Mouse (Mus musculus) WW6 (cell line): ENCODE results near the gene Myadml2.

Experiments used
- DNase-seq: peaks from one replicate; pipeline ENCODE4 v3.0.0-alpha.2; 2013; ENCODE audit warnings: low read depth, low spot score

Myadml2 gene

DNA sequence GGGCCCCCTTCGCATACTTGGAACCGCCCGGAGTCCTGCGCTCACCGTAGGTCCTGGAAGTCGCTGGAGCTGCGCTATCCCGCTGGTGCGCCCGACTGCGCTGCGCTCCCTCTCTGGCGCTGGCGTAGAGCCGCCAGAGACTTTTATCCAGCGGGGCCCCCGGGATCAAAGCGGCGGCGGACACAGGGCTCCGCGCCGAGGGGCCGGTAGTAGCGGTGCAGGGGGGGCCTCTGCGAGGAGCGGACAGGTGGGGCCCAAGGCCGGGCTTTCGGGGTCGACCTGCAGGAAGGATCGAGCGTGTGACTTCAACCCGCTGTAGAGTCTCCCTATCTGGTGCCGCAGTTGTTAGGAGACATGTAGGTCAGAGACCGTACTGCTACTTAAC is 13.1 kb upstream of the Myadml2 start, which contains the start of gene Notum:
Gene Notum (minus strand): TSS at position 100 of the 385 bp plus-strand sequence.
- DNase-seq, result no peak

DNA sequence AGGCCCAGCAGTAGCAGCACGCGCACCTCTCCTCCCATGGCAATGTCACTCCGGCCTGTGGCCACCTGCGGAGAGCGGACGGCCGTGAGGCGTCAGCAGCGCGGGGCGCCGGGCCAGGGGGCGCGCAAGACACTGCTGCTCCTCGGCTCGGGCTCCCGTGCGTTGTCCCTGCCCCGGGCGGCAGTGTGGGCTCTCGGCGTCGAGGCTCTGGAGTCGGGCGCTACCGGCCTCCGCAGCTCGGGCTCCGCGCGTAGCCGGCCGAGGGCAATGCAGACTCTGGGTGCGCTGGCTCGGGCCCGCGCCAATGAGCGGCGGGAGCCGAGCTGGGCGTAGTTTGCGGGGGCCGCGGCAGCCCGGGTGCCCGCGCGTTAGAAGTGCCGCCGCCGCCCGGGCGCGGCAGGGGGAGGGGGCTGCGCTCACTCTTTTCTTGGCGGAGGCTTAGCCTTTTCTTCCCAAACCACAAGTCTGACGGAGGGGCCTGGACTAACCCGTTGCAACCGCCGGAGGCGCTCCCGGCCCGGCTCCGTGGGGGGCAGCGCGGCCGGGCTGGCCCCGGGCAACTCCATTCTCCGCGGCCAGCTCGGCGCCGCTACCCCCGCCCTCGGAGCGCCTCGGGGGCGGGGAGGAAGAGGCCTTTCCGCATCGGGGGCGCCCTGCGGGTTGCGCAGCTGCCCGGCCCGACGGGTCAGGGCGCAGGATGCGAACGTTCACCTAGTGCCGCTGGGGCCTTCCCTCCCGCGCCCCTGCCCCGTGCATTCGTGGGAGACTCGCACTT is 12.5 kb upstream of the Myadml2 start:
- DNase-seq, result no peak

DNA sequence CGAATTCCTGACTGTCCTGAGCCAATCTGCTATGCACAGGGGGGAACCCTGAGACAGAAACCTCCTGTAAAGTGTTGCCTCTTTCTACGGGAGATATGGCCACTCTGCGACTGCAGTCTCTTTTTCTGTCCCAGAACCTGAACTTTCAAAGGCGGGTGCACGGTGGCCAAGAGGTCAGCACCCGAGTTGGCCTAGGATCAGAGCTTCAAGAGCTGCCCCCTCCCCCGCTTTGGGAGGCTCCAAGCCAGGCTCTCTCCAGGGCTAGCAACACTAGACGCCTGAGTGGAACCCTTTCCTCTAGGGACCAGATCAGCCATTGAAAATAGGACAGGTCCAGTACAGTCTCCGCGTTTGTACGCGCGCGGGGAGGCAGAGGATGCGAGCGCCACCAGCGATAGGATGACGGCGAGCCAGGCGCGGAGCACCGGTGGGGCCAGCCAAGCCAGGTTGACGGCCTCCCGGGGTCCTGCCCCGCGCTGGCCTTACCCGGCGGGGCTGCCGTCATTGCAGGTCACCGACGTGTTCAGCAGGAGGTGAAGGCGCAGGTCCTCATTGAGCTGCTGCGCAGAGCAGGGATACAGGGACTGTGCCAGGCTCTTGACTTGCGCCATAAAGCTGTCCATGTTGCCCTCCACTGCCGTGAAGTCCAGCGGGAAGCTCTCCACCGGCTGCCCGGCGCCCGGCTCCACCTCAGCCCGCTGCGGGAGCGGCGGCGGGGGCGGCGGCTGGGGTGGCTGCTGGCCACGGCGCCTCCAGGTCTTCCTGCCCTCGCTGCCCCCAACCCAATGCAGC is 11.7 kb upstream of the Myadml2 start:
- DNase-seq, result no peak

DNA sequence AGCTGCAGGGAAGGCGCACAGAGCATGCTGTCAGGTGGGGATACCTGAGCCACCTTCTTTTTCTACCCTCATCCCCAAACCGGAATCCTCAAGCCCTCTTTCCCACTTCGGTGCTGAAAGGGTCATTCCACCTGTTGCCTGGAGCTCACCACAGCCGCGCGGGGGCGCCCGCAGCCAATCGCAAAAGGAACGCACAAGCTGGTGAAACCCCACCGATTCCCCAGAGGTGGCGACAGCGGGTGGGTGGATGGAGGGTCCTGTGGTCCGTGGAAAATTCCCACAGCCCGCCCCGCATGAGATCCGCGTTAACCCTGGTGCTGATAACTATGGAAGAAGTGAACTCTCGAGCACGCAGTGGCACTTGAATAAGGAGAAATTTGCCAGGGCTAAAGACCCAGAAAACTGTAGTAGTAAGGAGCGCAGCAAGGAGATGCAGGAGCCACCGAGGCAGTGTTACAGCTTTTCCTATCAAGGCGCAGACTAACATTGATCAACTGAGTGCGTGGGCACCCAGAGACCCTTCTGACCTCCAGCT is 11.0 kb upstream of the Myadml2 start:
- DNase-seq, result peak; percentile 86

DNA sequence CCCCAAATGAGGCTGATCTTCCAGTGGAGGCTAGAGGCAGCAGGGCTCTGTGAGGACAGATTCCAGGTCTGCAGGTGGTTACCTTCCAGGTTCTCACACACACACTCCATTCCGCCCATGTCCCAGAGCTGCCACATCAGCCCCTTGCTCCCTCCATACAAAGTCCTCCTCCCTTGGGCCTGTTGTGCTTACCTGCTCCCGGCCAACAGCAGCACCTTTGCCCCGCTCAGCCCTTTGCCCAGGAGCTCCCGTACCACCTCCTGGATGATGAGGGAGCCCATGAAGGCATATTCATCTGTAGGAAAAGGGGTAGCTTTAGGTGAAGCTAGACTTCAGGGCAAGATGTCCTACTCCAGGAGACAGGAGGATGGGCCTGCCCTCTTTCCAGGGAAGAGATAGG is 9.3 kb upstream of the Myadml2 start:
- DNase-seq, result no peak

DNA sequence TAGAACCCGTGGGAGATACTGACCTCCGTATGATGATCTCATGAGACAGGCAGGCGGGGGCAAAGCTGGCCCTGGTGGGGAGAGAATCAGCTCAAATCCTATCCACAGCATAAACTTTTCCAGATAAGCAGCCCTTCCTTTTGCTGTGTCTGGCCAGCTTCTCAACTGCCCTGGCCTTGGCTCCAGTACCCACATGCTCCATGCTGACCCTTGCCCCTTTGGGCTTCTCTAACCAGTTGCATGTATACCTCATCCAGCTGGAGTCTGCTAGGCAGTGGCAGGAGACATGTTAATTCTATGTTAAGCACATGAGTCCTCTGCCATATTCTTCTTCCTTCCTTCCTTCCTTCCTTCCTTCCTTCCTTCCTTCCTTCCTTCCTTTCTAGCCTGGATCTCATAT is 6.8 kb upstream of the Myadml2 start:
- DNase-seq, result no peak

DNA sequence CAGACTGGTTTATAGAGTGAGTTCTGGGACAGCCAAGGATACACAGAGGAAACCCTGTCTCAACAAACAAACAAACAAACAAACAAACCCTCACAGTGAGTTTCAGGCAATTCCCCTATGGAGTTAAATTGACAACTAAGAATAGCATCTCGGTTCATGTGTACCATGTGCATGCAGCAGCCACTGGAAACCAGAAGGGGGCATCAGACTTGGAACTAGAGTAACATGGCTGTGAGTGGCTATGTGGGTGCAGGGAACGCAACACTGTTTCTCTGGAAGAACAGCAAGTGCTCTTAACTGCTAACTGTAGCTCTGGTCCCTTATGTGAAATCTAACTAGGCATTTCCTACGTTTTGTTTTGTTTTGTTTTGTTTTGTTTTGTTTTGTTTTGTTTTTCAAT is 3.9 kb upstream of the Myadml2 start:
- no peak for DNase-seq

DNA sequence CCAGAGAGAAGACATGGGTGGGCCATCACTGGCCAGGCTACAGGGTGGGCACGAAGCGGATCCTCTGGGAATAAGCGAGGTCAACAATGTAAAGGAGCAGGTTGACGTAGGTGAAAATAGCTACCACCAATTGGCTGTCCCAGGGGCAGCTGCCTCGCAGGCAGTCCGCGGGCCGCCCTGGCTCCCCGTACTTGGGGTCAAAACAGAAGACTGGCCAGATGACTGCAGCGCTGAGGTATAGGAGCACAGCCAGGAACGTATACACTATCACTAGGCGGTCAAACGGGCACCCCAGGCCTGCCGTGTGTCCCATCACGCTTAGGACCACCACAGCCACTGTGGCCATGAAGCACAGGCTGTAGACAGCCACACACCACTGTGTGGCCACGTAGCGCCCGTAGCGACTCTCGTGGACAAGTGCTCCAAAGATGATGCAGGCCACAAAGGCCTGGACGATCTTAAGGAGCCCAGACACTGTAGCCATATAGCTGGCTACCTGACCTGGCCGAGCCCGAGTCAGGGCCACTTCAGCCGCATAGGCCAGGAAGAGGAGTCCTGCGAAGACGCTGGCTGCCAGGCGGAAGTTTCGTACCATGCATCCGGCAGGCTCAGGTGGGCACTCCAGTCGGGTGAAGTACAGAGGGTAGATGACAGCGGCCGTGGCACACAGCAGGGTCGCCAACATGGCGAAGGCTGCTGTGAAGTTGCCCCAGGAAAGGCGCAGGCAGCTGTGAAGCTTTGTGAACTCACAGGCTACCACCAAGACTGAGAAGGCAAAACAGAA is 719 bp downstream of the Myadml2 start:
- DNase-seq, result no peak

DNA sequence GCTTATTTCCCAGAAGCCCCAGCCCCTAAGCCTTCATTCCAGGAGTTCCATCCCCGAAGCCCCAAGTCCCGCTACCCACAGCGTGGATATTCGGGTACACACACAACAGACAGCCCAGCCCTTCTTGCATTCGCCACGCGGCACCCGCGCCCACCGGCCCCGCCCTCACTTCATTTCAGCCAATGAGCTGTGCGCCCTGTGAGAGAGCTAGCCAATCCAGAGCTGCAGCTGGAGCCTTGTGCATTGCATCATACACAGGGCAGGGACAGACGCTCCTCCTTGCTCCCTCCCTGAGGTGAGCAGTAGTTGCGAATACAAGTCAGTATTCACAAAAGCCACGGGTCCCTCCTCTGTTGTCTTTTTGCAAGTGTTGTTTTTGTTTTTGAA is 4.4 kb downstream of the Myadml2 start, which contains the start of gene Pycr1:
Gene Pycr1 (minus strand): TSS at position 169 of the 387 bp plus-strand sequence.
- DNase-seq, result peak; percentile 90

DNA sequence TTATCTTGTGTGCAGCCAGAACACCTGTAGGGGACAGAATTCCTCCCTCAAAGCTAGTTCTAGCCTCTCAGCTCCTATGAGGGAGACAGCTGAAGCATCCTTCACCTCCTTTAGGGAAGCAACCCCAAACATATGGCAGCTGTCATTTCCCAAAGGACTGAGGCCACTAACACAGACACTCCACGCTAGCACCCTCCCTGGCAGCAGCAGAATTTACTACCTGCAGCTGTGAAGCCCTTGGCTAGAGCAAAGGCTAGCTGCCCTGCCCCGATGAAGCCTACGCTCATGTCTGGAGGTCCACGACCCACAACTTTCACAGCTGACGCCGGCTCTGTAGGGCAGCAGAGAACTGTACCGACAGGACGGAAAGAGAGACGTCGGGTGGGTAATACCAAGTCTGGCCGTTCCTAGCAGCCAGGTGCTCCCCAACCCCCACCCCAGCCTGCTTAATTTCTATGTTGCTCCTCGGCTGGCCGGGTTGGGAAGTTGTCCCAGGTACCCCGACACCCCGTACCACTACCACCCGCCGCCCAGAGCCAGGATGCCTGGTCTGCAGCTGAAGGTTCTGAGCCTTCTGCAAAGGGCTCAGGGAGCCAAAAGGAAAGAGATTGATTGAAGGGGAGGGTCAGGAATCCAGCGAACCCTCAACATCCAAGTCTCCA is 4.9 kb downstream of the Myadml2 start:
- no peak for DNase-seq

DNA sequence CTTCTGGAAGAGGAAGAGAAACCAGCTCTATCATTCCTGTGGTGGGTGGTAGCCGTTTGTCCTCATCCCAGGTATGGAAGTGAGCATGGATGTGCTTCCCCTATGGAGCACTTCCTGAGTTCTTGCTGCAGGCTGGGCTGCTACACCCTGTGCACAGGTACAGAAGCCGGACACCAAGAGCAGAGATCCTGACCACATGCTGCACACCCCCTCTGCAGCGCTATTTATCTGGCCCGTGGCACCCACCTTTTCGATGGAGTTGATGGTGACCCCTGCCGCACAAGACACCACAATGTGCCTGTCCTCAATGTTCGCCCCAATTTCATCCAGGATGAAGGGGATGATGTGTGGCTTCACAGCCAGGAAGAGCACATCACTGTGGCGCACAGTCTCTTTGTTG is 6.1 kb downstream of the Myadml2 start:
- DNase-seq, result no peak

DNA sequence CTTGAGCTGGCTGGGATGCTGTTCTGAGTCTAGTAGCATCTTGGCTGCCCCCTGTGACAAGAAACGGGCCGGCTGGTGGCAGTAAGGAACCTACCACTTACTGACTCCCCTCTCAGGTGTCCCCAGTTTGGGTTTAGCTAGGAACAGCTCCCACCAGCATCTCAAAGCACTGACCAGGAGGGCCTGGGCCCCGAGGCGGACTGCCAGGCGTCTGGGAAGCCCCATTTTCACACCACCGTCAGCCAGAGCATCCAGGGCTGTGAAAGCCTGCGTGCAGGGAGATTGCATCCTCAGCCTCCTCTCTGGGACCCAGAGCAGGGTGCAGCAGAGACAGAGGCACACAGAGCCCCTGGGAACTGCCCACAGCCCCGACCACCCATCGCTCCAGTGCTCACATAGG is 6.7 kb downstream of the Myadml2 start:
- no peak for DNase-seq

DNA sequence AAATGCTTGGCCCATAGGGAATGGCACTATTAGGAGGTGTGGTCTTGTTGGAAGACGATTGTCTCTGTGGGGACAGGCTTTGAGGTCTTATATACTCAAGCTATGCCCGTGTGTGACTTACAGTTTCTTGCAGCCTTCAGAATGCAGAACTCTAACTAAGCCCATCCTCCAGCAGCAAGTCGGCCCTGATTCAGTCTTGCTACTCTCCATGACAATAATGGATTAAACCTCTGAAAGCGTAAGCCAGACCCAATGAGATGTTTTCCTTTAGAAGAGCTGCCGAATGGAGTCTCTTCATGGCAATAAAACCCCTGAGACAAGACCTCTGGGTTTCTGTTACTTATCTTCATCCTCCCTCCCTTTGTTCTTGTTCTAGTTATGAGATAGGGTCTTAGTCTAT is 13.1 kb downstream of the Myadml2 start:
- DNase-seq, result no peak

DNA sequence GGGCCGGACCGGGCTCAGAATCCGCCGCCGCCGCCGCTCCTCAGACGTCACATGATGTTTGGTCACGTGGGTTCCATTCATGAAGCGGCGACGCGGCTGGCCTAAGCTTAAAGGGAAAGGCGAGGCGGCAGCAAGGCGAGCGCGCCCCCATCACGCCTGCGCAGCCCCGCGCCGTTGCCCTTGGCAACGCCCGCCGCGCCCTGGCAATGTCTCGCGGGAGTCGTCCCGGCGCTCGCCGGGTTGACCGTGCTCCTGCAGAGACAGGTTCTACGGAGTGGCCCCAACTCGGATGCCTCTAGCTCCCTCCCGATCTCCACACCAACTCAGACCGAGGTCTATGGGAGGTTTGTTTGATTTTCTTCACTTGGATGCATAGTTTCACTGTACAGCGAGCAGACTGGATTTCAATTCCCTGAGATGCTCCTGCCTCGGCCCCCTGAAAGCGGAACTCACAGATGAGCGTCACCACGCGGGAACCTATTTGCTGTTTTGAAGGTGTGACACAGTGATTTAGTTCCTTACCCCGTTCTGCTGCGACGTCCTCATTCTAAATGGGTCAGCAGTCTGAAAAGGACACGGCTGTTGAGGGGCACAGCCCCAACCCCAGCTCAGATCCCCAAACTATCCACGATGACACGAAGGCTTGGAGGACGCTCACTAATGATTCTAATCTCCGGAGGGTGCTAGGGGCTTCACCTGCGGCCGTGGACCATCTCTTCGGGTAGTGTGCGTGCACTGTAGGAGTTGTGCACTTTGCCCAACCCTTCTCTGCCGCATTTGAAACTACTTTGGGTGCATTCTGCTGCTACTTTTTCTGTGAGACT is 14.2 kb downstream of the Myadml2 start, which contains the start of gene Mafg:
Gene Mafg (minus strand): TSS at position 81 of the 824 bp plus-strand sequence.
- DNase-seq, result peak; percentile 98

DNA sequence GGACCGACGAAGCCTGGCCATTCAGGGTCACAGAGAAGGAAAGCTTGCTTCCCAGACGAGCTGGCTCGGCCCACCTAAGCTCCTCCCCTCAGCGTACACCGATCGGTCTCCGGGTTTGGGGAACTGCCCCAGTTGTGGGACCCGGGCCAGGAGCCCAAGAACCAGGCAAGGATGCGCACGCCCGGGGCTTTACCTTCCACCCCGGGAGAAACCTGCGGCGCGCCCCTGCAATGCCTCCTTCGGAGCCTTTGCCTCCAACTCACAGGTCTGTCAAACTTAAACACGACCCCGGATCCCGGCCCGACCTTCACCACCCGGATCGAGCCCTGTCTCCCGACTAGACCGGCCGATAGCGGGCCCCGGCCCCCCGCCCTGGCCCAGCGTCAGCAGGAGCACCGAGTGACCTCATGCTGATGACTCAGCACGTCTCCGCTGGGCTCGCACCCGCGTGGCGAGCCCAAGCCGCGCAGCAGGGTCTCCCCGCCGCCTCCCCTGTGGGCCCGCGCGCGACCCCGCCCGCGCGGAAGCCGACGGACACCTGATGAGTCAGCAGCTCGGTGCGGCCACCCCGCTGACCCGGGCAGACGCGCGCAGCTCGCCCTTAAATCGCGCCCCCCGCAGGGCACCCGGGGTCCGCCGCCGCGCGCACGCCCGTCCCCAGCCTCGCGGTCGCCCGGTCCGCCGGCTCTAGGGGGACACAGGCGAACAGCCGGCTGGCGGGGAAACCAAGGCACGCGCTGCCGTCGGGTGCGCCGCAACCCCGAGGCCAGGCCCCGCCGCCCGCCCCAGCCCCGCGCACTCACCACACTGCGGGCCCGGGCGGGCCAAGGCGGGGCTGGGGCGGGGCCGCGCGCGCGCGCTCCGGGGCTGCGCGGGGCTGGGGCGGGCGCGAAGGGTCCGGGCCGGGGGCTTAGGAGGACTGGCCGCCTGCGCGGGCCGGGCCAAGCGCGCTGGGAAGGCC is 15.1 kb downstream of the Myadml2 start:
- DNase-seq, result no peak

DNA sequence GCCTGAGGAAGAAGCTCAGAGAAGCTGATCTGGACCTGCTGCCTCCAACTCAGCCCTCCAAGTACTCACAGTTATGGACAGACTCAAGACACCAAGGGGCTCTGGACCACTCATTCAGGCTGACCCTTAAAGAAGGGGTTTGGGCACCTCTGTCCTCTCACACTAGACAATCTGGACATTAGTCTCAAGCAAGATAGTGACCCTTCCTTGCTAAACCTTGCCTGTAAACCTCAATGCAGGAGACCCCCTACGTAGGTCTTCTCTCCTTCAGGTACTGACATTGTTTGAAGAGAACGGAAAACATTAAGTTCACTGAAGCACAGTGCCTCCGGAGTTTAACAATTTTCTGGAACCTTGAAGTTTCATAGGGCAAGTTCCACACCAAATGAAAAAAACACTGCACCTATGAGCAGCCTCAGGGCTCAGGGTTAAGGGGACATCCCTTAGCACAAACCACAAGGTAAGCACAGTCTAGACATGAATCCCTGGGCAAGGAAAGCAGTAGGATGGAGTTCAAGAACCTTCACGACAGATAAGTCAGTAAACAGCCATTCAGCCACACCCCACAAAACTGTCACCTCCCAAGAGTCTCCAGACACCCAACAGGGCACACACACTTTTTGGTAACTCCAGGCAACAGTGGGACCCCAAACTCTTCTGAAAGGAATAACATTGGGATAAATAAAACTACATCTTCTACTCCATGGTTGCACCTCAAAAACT is 16.1 kb downstream of the Myadml2 start:
- DNase-seq, result no peak

DNA sequence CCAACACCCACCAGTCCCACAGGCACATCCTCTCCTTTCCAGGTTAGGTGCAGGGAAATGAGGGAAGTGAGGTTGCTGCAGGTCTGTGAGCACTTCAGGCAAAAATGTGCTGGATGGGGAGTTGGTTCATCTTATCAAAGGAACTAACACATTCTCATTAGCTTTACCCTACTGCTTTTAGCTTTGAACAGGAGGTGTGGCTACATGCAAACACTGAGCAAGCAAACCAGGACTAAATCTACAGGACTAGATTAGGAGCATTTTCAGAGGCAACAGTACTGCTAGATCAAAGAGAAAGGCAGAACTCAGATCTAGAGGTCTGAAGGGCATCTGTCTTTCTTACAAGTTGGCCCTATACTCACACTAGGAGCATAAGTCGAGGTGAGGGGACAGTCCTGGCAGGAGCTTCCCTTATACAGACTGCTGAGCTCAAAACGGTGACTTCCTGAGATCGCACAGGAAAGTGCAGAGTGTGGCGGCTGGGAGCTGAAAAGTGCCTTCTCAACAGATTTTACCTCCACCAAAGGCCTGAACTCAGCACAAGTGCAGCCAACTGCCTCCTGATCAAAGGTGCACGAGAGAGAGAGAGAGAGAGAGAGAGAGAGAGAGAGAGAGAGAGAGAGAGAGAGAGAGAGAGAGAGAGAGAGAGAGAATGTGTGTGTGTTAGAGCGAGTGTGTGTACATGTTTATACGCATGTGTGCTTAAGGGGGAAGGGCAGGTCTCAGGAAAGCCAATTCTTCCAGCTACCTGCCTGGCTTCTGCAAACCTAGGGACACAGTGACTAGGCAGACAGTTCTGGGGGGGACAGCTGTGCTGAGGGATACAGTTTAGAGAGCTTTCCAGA is 16.9 kb downstream of the Myadml2 start:
- no peak for DNase-seq
